Mouse (Mus musculus): ENCODE results near the gene Add2. TPM values are rescaled to one million over a fixed set of nuclear protein-coding genes. Genes with fewer than 3 reads are reported as not detected.

Add2 gene
- total RNA-seq, 2 experiments from 2014 or later = 9.7 to 18.2 TPM

Other genes starting within 250 kb of the Add2 start
- gene Nat8f6, start 207.7 kb upstream of the Add2 start, total RNA-seq (2021) = under 1 TPM; 0.28 to 0.45 TPM
- gene Nat8f5, start 207.7 kb upstream of the Add2 start, total RNA-seq (2021) = 1 to 10 TPM in 1 of 2 experiments, under 1 TPM in 1; 0.31 to 1.0 TPM
- 1 to 10 TPM in 1 of 2 experiments, under 1 TPM in 1; 0.85 to 1.6 TPM for gene Nat8, start 196.6 kb upstream of the Add2 start, total RNA-seq (2021)
- gene Nat8f2, start 159.5 kb upstream of the Add2 start, total RNA-seq (2021) = 1 to 10 TPM; 1.1 to 1.2 TPM
- 10 to 100 TPM; 15.0 to 18.0 TPM for gene Nat8f4, start 123.8 kb upstream of the Add2 start, total RNA-seq (2021)
- gene Tprkb, start 116.8 kb upstream of the Add2 start, total RNA-seq (2021) = 10 to 100 TPM; 61.8 to 65.7 TPM
- gene Nat8f1, start 113.0 kb upstream of the Add2 start, total RNA-seq (2021) = 10 to 100 TPM; 36.4 to 36.9 TPM
- gene Dusp11, start 67.0 kb upstream of the Add2 start, total RNA-seq (2021) = 100 to 1,000 TPM in 1 of 2 experiments, 10 to 100 TPM in 1; 96.9 to 102 TPM
- gene Figla, start 12.5 kb upstream of the Add2 start, total RNA-seq (2021) = not detected
- 10 to 100 TPM; 10.2 to 10.4 TPM for gene Tgfa, start 166.5 kb downstream of the Add2 start, total RNA-seq (2021)

All from adrenal gland, postnatal 4 days (tissue).